Mouse (Mus musculus) CD4-positive, CD25-positive, alpha-beta regulatory T cell, adult 2 months (primary cell): ENCODE data around the gene Fam83d.
"Not testable (repeated sequence)": the region's sequence is repeated elsewhere in the genome, so short reads cannot be mapped to it uniquely, and the experiment has no call there.

Experiments used
- DNase-seq: peaks from one replicate; pipeline ENCODE4 v3.0.0-alpha.2; 2012; ENCODE audit warnings: low read depth, low spot score

Gene Fam83d

DNA sequence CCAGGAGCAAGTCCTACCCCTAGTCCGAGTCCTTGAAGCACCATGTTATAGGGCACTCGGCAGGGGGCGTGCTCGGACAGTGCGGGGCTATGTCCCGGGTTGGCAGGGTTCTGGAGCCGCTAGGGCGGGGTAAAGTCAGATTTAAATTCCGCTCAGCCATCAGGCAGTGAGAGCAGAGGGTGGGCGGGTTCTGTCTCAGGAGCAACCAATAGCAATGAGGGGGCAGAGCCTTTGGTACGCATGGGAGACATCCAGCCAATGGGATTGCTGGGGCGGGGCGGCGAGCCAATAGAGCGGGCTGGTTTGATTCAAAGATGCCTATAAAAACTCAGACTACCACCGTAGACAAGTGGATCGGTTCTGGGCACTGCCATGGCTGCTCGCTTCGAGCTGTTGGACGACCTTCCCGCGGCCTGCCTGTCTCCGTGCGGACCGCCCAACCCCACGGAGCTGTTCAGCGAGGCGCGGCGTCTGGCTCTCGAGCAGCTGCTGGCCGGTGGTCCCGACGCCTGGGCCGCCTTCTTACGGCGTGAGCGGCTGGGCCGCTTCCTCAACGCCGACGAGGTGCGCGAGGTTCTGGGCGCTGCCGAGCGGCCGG lies at the start of gene Fam83d:
Gene Fam83d (plus strand): TSS at position 352 of the 598 bp plus-strand sequence.
- DNase-seq: peak; percentile 96

GRCm38 (mm10) chr2:158718816-158719549 lies 48.9 kb upstream of the Fam83d start:
- DNase-seq: peak; percentile 95

GRCm38 (mm10) chr2:158720715-158721370 lies 47.0 kb upstream of the Fam83d start:
- DNase-seq: peak; percentile 60

DNA sequence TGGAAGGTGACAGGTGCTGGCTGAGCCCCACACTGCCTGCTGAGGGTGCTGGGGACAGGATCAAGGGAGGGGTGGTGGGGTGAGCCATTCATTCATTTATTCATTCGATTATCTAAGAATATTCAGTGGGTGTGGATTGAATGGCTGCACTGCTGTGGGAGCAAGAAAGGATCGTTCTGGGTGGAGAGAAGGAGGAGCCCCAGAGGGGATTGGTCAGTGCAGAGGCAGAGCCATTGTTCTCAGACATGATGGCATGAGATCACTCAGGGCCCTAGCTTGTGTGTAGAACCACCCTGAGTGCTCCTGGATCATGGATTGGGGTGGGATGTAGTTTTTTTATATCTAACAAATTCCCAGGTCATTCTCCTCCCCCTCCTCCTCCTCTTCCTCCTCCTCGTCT lies 46.4 kb upstream of the Fam83d start:
- no peak for DNase-seq

- peak; percentile 40 for DNase-seq
Measured at GRCm38 (mm10) chr2:158722135-158722534, 45.8 kb upstream of the Fam83d start.

DNA sequence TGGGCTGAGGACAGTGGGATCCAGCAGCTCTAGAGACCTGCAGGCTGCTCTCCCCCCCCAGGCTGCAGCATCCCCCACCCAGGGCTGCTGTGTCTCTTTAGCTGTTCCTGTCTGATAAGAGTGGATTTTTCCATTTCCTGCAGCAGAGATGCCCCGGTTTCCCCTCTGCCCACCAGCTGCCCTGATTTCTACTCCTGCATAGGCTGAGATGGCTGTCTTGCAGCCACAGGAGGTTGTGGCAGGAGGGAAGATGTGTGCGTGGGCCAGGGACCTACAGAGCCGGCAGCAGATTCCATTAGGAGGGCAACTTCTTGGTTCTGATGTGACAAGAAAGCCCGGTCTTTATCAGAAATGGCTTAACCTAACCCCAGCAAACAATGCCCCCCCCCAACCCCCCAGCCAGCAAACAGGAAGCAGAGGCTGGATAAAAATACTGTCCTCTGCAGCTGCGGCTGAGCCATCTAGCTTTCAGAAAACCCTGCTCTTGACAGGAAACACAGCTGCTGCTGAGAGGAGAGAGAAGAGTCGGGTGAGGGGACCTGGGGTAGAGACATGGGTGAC lies 44.8 kb upstream of the Fam83d start:
- DNase-seq: peak; percentile 76

- peak; percentile 67 for DNase-seq
Measured at GRCm38 (mm10) chr2:158723806-158724205, 44.1 kb upstream of the Fam83d start.

DNA sequence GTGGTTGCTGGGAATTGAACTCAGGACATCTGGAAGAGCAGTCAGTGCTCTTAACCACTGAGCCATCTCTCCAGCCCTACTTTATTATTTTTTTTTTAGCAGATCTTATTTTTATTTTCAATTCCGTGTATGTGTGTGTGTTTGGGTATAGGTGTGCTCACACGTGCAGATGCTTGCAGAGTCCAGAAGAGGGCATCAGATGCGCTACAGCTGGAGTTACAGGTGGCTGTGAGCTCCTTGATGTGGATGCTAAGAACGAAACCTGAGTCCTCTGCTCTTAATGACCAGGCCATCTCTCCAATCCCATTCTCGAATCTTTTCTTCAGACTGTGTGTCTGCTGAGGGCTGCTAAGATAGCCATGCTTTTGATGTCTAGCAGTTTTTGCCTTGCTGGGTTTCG lies 41.6 kb upstream of the Fam83d start:
- DNase-seq: peak; percentile 31

DNA sequence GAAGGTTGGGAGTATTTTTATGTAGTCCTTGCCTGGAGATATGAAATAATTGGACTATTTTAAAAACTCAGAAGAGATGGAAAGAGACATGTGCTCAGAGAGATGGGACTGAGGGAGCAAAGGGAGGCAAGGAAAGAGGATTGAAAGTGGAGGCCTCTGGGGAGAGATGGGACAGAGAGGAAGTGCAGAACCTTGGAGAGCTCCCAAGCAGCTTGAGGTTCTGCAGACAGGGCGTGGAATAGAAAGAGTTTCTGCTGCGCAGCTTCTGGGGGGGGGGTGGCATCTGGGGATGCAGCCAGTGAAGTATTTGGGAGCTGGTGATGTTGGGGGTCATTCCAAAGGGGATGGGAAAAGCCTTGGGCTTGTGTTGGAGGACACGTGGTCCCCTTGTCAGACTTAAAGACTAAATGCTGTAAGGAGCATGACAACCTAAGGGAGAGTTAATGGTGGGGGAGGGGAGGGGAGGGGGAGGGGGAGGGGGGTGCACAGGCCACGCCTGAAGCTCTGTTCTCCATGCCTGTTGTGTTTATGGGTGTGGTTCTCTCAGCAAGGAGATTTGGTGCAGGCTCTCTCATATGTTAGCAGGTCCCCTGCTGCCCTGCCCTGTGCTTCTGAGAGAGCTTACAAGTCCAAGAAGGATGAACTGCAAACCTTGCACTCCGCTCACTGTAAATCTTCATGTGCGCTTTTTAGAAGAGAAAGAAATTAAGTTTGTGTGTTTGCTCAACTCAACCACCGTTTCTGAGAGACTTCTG lies 39.7 kb upstream of the Fam83d start:
- peak; percentile 69 for DNase-seq

DNA sequence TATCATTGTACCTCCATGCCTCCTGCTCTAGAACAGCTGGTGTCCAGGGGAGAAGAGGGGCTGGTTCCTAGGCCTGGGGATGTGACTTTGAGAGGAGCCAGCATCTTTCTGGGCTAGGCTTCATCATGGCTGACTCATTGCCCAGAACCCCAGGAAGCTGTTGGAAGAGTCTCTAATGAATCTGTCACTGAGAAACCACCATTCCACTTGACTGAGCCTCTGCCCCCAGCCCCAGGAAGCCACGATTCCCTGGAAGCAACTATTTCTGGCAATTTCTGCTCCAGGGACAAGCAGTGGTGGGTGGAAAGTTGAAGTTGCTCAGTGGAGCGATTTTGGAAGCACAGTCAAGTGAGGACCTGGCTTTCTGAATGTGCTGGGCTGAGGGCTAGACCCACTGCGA lies 37.0 kb upstream of the Fam83d start:
- DNase-seq: no peak

DNA sequence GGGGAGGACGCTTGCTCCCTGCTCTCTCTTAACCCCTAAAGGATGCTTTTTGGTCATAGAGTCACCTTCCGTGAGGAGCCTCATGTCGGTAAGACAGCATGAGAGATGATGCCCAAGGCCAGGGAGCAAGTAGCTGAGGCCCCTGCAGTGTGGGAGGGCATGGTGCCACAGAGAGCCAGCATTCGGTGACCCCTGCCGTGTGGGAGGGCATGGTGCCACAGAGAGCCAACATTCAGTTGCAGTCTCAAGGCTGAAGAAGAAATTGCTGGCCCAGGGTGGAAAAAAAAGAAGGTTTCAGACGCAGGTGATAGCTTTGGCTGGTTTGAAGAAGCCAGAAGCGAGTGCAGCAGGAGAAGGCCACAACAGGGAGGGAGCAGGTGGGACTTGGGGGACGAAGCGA lies 35.4 kb upstream of the Fam83d start:
- DNase-seq: no peak

GRCm38 (mm10) chr2:158733136-158733535 lies 34.8 kb upstream of the Fam83d start:
- no peak for DNase-seq

DNA sequence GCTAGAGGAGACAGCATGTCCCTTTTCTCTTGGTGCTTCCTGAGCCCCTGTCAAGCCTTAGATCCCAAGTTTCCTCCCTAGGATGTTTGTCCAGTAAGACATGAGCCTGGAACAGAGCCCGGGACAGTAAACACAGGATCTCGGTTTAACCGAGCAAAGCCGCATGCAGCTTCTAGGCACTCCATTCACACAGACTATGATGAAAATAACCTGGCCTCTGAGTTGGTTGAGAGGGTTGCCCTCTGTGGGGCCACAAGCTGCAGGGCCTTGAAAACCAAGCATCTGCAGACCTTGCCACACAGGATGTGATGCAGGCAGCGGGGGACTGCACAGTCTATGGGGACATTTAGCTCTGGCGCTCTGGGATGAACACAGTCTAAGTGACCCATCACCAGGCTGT lies 34.0 kb upstream of the Fam83d start:
- DNase-seq: peak; percentile 72

GRCm38 (mm10) chr2:158734500-158735152 lies 33.3 kb upstream of the Fam83d start:
- DNase-seq: no peak

DNA sequence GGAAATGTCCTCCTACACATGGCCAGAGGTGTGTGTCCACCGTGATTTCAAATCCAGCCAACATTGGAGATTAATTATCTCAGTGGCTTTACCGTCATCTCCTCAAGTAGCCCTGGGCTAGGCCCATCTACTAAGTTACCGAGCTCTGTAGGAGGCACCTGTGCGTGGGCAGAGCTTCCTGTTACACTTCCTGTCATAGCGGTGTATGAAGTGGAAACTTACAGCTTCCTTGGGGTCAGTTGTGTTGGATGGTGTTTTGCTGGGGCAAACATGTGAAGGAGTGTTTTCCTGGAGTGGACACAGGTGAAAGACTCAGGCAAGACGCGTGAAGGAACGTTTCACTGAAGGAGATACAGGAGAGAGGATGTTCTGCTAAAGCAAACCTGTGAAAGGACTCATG lies 32.6 kb upstream of the Fam83d start:
- DNase-seq: peak; percentile 79

DNA sequence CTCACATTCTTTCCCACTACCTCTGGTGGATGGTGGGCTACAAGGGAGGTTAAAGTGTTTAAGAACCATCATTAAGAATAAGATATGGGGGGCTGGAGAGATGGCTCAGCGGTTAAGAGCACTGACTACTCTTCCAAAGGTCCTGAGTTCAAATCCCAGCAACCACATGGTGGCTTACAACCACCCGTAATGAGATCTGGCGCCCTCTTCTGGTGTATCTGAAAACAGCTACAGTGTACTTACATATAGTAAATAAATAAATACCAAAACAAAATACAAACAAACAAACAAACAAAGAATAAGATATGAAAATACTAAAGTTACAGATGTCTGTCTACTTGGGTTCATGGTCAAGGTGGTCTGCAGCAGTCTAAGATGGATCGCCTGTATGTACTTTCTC lies 31.6 kb upstream of the Fam83d start:
- not testable (repeated sequence) for DNase-seq

- no peak for DNase-seq
Measured at GRCm38 (mm10) chr2:158738591-158738990, 29.3 kb upstream of the Fam83d start.

DNA sequence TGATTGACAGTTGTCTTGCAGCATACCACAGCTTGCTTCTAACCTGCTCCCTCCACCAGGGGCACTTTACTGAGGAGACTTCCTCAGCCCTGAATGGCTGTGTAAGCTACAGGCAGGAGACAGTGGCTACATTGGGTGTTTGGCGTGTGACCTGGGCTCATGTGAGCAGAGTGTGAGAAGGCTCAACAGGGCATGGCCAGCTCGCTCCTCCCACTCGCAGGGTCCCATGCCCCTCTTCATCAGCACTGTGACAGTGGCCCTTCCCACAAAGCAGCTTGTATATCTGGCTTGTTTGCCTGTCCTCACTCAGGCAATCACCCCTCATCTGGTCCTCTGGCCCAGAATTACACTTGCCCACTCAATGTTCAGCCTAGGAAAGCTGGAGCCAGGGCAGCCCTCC lies 28.8 kb upstream of the Fam83d start:
- DNase-seq: no peak

- DNase-seq: no peak
Measured at GRCm38 (mm10) chr2:158741011-158741501, 26.8 kb upstream of the Fam83d start.

GRCm38 (mm10) chr2:158742431-158742830 lies 25.5 kb upstream of the Fam83d start:
- peak; percentile 33 for DNase-seq

DNA sequence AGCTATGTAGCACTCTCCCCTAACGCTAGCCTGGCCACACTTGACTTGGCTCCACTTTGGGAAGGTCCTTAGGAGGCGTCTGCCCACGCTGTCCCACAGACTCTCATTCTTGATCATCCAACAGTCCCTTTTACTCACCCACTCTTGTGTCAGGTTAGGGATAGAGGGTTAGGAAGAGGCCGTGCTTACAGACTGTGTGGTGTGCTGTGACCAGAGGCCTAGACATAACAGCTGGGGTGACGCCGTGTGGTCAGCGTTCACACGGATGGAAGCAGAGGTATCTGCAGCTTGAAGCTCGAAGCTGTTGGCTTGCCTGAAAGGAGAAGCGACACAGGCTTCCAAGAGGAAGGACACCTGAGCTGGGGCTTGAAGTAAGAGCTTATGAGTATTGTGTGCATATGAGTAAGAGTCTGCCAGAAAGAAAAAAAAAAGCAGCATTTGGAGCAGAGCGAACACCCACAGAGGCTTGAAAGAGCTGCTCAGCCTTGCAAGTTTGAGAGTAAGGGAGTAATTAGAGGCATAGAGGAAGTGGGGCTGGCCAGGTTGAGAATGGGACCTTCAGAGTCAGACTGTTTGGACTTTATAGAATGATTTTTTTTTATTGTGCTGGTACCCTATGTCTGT lies 24.3 kb upstream of the Fam83d start:
- peak; percentile 26 for DNase-seq
